Mouse (Mus musculus): ENCODE results near the gene Ccr3.
"Not testable (repeated sequence)": the region's sequence is repeated elsewhere in the genome, so short reads cannot be mapped to it uniquely, and the experiment has no call there.

The Ccr3 gene

DNA sequence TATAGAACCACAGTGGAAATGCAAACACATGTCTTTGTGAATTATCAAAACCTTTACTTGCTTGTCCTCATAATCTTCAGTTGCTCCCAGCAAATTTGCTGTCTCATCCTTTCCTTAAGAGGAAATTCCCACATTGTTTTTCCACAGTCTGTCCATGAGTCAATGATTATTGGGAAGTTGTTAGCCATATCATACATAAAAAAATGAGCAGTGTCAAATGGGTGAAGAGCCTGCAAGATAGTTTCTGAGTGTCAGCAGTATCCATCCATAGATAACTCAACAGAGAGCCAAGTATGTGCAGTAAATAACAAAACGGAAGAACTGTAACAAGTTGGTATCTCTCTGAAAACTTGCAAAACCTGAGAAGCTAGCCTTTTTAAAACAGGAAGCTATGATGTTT is at the start of gene Ccr3:
Gene Ccr3 (plus strand): TSS at position 301 of the 400 bp plus-strand sequence.
- H3K4me1 ChIP-seq (replicated peaks; ENCODE audit: low read depth, low read length): no peaks in the 10 kb centered on the region
- H3K4me3 ChIP-seq (replicated peaks; ENCODE audit: low read length): no peak within 1 kb of the TSS
- no peaks in the 10 kb centered on the region for H3K27me3 ChIP-seq (ENCODE audit: insufficient read depth, low read length)
- no peaks in the 10 kb centered on the region for H3K9me3 ChIP-seq (ENCODE audit: low read length)
- H3K36me3 ChIP-seq (ENCODE audit: insufficient read depth, low read length): no peaks in the 10 kb centered on the region
- TF ChIP-seq NANOG (IDR thresholded peaks at IDR 0.05; ENCODE audit: borderline replicate concordance, low read length) (no peak), CTCF (conservative IDR thresholded peaks at IDR 0.05; ENCODE audit: low read length) (no peak), POU5F1 (IDR thresholded peaks at IDR 0.05; ENCODE audit: borderline replicate concordance, low read length) (no peak)

DNA sequence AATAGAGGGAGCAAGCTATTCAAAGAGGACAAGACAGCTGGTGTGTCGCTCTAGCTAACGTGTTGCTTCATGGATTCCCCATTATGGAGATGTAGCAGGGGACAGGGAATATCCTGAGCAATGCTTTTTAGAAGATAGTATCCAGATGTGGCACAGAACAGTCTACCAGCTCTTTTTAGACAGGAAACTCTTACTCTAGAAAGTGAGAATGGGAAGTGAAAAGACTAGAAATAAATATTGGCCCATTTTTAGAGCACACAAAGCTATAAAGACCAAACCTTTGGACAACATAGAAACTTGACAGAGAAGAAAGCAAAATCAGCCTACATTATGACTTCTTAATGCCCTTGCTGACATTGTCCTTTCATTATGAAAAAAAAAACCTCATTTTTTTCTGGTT is 46.1 kb upstream of the Ccr3 start:
- H3K36me3 ChIP-seq (ENCODE audit: insufficient read depth, low read length): no peaks in the 10 kb centered on the region

DNA sequence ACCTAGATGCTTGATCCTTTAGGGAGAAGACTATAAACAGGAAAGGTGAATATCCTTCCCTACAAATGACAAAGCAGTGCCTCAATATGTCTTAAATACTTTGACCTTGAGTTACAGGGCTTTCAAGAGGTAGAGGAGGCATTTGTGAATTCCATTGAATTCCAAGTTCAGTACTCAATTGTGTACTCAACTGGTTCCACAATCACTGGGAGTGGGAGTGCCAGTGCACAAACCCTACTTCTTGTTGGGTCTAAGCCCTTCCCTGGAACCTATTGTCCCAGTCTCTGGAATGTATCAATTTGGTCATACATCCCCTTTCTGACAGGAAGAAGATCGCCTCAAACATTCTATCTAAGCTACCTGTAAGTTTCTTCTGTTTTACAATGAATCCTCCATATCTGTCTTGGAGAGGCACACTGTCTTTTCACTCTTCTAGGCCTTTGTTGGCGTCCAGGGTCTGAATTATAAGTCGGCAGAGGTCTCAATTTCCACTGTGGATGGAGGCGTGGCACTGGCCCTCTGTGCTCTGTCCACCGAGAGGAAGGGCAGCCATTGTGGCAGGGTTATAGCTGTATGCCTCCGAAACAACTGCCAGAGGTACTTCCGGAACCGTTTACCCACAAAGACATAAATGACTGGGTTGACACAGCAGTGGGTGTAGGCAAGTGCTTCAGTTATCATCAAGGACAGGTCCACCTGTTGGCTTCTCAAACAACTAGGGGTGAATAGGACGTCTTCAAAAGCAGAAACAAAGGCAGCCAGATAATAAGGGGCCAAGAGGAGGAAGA is 44.7 kb upstream of the Ccr3 start:
- no peaks in the 10 kb centered on the region for H3K27me3 ChIP-seq (ENCODE audit: insufficient read depth, low read length)
- peak; percentile 26; the same call in 1 of the 2 replicates for TF ChIP-seq NANOG (IDR thresholded peaks at IDR 0.05; ENCODE audit: borderline replicate concordance, low read length)
- TF ChIP-seq CTCF (conservative IDR thresholded peaks at IDR 0.05; ENCODE audit: low read length): no peak
- TF ChIP-seq POU5F1 (IDR thresholded peaks at IDR 0.05; ENCODE audit: borderline replicate concordance, low read length): no peak
- no peaks in the 10 kb centered on the region for H3K9me3 ChIP-seq (ENCODE audit: low read length)
- H3K4me1 ChIP-seq (replicated peaks; ENCODE audit: low read depth, low read length): no peaks in the 10 kb centered on the region
- H3K4me3 ChIP-seq (replicated peaks; ENCODE audit: low read length): no peak overlapping the region
- no peaks in the 10 kb centered on the region for H3K36me3 ChIP-seq (ENCODE audit: insufficient read depth, low read length)

More for the DNA sequence above, 46.1 kb upstream of the Ccr3 start:
- TF ChIP-seq POU5F1 (IDR thresholded peaks at IDR 0.05; ENCODE audit: borderline replicate concordance, low read length) (no peak), NANOG (IDR thresholded peaks at IDR 0.05; ENCODE audit: borderline replicate concordance, low read length) (no peak), CTCF (conservative IDR thresholded peaks at IDR 0.05; ENCODE audit: low read length) (no peak)
- H3K27me3 ChIP-seq (ENCODE audit: insufficient read depth, low read length): no peaks in the 10 kb centered on the region
- H3K4me3 ChIP-seq (replicated peaks; ENCODE audit: low read length): no peak overlapping the region
- no peaks in the 10 kb centered on the region for H3K4me1 ChIP-seq (replicated peaks; ENCODE audit: low read depth, low read length)
- no peaks in the 10 kb centered on the region for H3K9me3 ChIP-seq (ENCODE audit: low read length)

DNA sequence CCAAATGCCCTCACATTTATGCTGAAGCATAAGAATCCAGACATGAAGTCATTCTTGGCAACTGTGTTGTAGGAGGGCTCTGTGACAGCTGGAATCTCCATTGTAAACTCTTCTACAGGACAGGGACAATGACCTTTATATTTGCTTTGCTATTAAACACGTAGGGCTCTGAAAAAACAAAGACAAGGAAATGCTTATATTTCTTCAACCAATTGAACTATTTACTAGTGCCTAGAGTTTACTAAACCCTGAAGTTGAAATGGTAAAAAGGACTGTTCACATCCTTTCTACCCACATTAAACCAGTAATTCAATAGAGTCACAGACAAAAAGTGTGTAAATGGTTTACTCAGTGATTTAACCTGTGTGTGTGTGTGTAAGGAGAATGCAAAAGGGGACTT is 43.5 kb upstream of the Ccr3 start, which contains the start of gene Ccr1l1:
Gene Ccr1l1 (minus strand): TSS at position 101 of the 400 bp plus-strand sequence.
- H3K4me1 ChIP-seq (replicated peaks; ENCODE audit: low read depth, low read length): no peaks in the 10 kb centered on the region
- no peaks in the 10 kb centered on the region for H3K9me3 ChIP-seq (ENCODE audit: low read length)
- H3K27me3 ChIP-seq (ENCODE audit: insufficient read depth, low read length): no peaks in the 10 kb centered on the region
- no peak within 1 kb of the TSS for H3K4me3 ChIP-seq (replicated peaks; ENCODE audit: low read length)
- H3K36me3 ChIP-seq (ENCODE audit: insufficient read depth, low read length): no peaks in the 10 kb centered on the region
- TF ChIP-seq CTCF (conservative IDR thresholded peaks at IDR 0.05; ENCODE audit: low read length) (no peak), NANOG (IDR thresholded peaks at IDR 0.05; ENCODE audit: borderline replicate concordance, low read length) (no peak), POU5F1 (IDR thresholded peaks at IDR 0.05; ENCODE audit: borderline replicate concordance, low read length) (no peak)

DNA sequence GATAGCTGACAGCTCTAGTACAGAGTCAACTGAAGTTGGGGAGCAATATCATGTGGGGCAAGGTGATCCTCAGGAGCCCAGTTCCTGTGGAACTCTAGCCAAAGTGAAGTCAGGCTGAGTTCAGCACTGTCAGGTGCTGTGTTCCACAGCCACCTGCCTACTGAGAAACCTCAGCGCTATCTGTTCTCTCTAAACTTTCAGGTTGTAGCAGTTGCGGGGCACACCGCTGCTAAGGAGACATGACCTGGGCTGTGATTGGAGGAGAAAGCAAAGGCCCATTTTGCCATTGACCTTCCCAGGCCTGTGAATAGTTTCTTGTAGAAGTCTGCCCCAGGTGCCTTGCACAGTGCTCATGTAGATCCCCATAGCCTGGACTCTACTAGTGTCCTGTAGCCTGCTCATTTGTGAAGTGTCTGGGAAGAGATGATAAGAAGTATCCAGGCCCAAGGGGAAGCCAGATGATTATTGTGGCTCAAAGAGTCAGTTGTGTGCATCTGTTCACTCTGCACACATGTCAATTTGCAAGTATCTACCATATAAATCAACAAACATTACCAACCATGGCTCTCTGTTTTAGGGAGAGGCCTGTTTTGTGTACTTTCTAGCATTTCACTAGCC is 40.8 kb upstream of the Ccr3 start:
- H3K27me3 ChIP-seq (ENCODE audit: insufficient read depth, low read length): not testable (repeated sequence)

DNA sequence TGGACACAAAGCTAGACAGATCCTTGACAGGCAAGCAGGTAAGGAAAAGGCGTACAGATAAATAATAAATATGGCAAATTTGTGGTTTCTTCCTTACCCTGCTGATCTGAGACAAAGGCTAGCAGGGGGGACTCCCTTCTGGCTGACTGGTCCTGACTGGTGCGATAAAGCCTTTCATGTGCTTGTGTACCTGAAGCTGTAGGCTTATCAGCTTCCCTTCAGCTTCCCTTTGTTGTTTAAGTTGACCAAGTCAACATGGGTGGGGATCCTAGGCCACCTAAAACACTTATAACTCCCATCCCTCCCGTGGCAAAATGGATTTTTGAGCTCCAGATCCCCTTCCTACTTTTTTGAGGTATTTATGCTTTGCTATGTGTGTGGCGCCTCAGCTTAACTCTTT is 39.9 kb upstream of the Ccr3 start:
- TF ChIP-seq CTCF (conservative IDR thresholded peaks at IDR 0.05; ENCODE audit: low read length) (no peak), POU5F1 (IDR thresholded peaks at IDR 0.05; ENCODE audit: borderline replicate concordance, low read length) (no peak), NANOG (IDR thresholded peaks at IDR 0.05; ENCODE audit: borderline replicate concordance, low read length) (no peak)
- Histone ChIP-seq H3K27me3 (ENCODE audit: insufficient read depth, low read length) (no peaks in the 10 kb centered on the region), H3K4me3 (replicated peaks; ENCODE audit: low read length) (no peak overlapping the region), H3K36me3 (ENCODE audit: insufficient read depth, low read length) (no peaks in the 10 kb centered on the region), H3K9me3 (ENCODE audit: low read length) (no peaks in the 10 kb centered on the region), H3K4me1 (replicated peaks; ENCODE audit: low read depth, low read length) (no peaks in the 10 kb centered on the region)

More for the DNA sequence above, 40.8 kb upstream of the Ccr3 start:
- H3K9me3 ChIP-seq (ENCODE audit: low read length); H3K4me3 ChIP-seq (replicated peaks; ENCODE audit: low read length); H3K4me1 ChIP-seq (replicated peaks; ENCODE audit: low read depth, low read length); H3K36me3 ChIP-seq (ENCODE audit: insufficient read depth, low read length): not testable (repeated sequence)

DNA sequence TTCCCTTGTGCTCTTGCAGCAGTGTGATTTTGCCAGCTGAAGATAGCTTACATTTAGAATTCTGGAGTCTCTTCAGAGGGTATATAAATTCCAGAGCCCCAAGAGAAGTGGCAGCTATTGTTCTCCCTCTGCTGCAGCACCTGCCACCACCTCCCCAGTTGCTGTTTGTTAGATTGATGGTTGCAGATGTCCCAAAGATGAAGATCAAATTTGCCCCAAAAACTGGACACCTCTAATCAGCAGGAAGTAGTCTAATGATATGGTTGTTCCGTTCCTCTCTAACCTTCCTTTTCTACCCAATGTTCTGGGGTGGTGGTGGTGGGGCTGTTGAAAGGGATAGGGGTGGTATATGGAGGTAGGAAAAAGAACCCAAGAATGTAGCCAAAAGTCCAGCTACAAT is 39.1 kb upstream of the Ccr3 start:
- H3K4me1 ChIP-seq (replicated peaks; ENCODE audit: low read depth, low read length): no peaks in the 10 kb centered on the region
- no peak for TF ChIP-seq POU5F1 (IDR thresholded peaks at IDR 0.05; ENCODE audit: borderline replicate concordance, low read length)
- TF ChIP-seq NANOG (IDR thresholded peaks at IDR 0.05; ENCODE audit: borderline replicate concordance, low read length): no peak
- no peak for TF ChIP-seq CTCF (conservative IDR thresholded peaks at IDR 0.05; ENCODE audit: low read length)
- no peaks in the 10 kb centered on the region for H3K9me3 ChIP-seq (ENCODE audit: low read length)
- H3K36me3 ChIP-seq (ENCODE audit: insufficient read depth, low read length): no peaks in the 10 kb centered on the region
- H3K4me3 ChIP-seq (replicated peaks; ENCODE audit: low read length): no peak overlapping the region
- no peaks in the 10 kb centered on the region for H3K27me3 ChIP-seq (ENCODE audit: insufficient read depth, low read length)

DNA sequence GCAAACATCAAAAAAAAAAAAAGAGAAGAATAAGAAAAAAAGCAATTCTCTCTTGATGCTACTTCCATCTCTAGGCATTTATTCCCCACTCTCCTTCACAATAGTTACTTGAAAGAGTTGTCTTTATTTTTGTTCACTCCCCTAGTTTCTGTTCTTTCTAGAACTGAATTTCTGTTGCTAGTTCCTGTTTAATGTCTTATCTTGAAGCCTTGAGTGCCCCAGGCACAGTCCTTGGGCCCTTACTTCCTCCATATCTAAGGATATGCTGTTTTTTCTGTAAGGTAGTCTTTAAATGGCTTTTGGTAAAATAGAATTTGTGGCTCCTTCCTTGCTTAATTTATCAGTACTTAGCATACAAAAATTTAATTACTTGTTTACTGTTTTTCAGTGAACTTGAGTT is 36.8 kb upstream of the Ccr3 start:
- no peaks in the 10 kb centered on the region for H3K4me1 ChIP-seq (replicated peaks; ENCODE audit: low read depth, low read length)
- no peak overlapping the region for H3K4me3 ChIP-seq (replicated peaks; ENCODE audit: low read length)
- H3K36me3 ChIP-seq (ENCODE audit: insufficient read depth, low read length): no peaks in the 10 kb centered on the region
- no peaks in the 10 kb centered on the region for H3K27me3 ChIP-seq (ENCODE audit: insufficient read depth, low read length)
- no peak for TF ChIP-seq CTCF (conservative IDR thresholded peaks at IDR 0.05; ENCODE audit: low read length)
- TF ChIP-seq NANOG (IDR thresholded peaks at IDR 0.05; ENCODE audit: borderline replicate concordance, low read length): no peak
- TF ChIP-seq POU5F1 (IDR thresholded peaks at IDR 0.05; ENCODE audit: borderline replicate concordance, low read length): no peak
- no peaks in the 10 kb centered on the region for H3K9me3 ChIP-seq (ENCODE audit: low read length)

All from E14TG2a.4 (cell line).